Mouse (Mus musculus) left cerebral cortex, adult 6 months (tissue): ENCODE results near the gene Dcps. TPM values are rescaled to one million over a fixed set of nuclear protein-coding genes. Genes with fewer than 3 reads are reported as not detected.

Source experiments
- long read RNA-seq, 2 experiments: library from polyadenylated mRNA; unstranded; transcript quantifications; one replicate each; pipeline ENCODE4 v2.0.0; 2019 to 2020
- polyA plus RNA-seq: library from polyadenylated mRNA; unstranded; fragments of <200 nt; fragmentation: Nextera tagmentation; gene quantifications from 2 replicates; pipeline ENCODE4 v1.2.3, GENCODE M21; 2021

Gene Dcps
- 22.0 and 26.6 TPM in 2 replicates for polyA plus RNA-seq
- long read RNA-seq, experiment 1, transcript Dcps-201 (6 exons, 1,274 nt) = major isoform, 38 of 40 reads
- long read RNA-seq, experiment 1, partial matches to known transcripts = 1 of 40 reads
- long read RNA-seq, experiment 1, other reads (novel, unspliced or antisense) = 1 of 40 reads
- long read RNA-seq, experiment 2, transcript Dcps-201 (6 exons, 1,274 nt) = major isoform, 20 of 21 reads
- long read RNA-seq, experiment 2, partial matches to known transcripts = 0 of 21 reads
- long read RNA-seq, experiment 2, other reads (novel, unspliced or antisense) = 1 of 21 reads

GRCm38 (mm10) chr9:35175251-35176123 lies at the start of gene Dcps:
Dcps (minus strand) TSS chr9:35176061.

GRCm38 (mm10) chr9:35210542-35211474 lies 34.9 kb upstream of the Dcps start, which contains the start of gene Foxred1:
Foxred1 (minus strand) TSS chr9:35211055.

GRCm38 (mm10) chr9:35199772-35200471 lies 24.1 kb upstream of the Dcps start, which contains the start of the genes Srpr and Tirap:
Srpr (plus strand) TSS chr9:35200175.
Tirap (minus strand) TSS chr9:35200291.

GRCm38 (mm10) chr9:35119168-35119567 lies 56.7 kb downstream of the Dcps start, which contains the start of gene St3gal4:
St3gal4 (minus strand) TSS chr9:35119268.

Other genes starting within 250 kb of the Dcps start
- 30.8 and 35.2 TPM in 2 replicates for gene St3gal4, start 56.8 kb downstream of the Dcps start, polyA plus RNA-seq
- 81.9 and 95.1 TPM in 2 replicates for gene Srpr, start 24.1 kb upstream of the Dcps start, polyA plus RNA-seq
- gene Tirap, start 24.2 kb upstream of the Dcps start, polyA plus RNA-seq = 1.4 and 1.6 TPM in 2 replicates
- gene Foxred1, start 35.0 kb upstream of the Dcps start, polyA plus RNA-seq = 14.9 and 18.7 TPM in 2 replicates
- gene Fam118b, start 91.7 kb upstream of the Dcps start, polyA plus RNA-seq = 15.2 and 15.4 TPM in 2 replicates
- gene Rpusd4, start 91.8 kb upstream of the Dcps start, polyA plus RNA-seq = 9.2 and 9.8 TPM in 2 replicates
- gene Cdon, start 245.1 kb upstream of the Dcps start, polyA plus RNA-seq = 0.59 and 0.90 TPM in 2 replicates